In the genomic region with DNA sequence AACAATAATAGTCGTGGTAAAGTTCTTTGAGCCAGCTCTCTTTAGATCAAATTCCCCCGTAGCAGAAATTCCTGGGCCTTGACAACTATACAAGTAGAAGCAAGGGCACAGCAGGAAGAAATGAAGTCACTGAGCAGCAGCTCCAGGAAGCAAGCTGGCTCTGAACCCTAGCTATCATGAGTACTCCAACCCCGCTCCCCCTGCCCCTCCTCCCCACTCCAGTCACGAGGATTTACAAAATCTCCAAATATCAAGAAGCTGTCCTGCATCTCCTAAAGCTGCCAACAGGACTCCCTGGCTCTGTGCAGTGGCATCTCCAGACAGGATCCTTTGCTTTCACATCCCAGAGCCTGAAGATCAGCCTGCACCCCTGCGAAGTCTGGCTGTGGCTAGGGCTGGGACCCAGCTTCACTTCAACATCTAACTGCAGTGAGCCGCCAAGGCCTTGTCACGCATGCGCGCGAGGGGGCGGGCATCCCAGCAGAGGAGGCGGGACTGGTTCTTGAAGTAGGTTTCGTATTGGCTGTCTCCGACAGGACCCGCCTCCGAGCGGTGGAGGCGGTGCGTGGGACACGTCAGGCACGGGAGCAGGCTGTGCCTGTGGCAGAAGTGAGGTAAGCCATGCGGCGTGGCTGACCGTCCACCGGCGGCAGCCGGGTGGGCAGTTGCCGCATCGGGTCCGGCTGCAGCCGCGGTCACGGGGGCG, we compare ENCODE assay signal across 8 mouse cellular contexts. TPM values are rescaled to one million over a fixed set of nuclear protein-coding genes. Genes with fewer than 3 reads are reported as not detected.
DNase-seq lines count a peak whose midpoint lies in the region; ATAC-seq lines count a peak whose summit lies in the region.

Focad (plus strand) TSS at position 568 of the 706 bp plus-strand sequence.

- H3K4me2 ChIP-seq in hindbrain, embryonic 15.5 days: peak within 1 kb of the TSS; percentile 91

- peak within 1 kb of the TSS; percentile 68 for H3K4me3 ChIP-seq in hindbrain, embryonic 15.5 days

- peak within 1 kb of the TSS; percentile 77 for H3K27ac ChIP-seq in hindbrain, embryonic 15.5 days (replicated peaks)

- H3K4me1 ChIP-seq in hindbrain, embryonic 15.5 days (replicated peaks): peaks cover 9% of the 10 kb centered on the region

- no peaks in the 10 kb centered on the region for H3K36me3 ChIP-seq in hindbrain, embryonic 15.5 days

- WGBS in hindbrain, embryonic 15.5 days: under 1% methylated on average over 34 of the region's 34 CpGs

- DNase-seq in T-cell, adult 2 months (ENCODE audit: low spot score): peak; percentile 99
- DNase-seq in cerebellum, postnatal 36 days: peak; percentile 98
- peak; percentile 98 to 99 for DNase-seq in frontal cortex, postnatal 36 days (ENCODE audit: low spot score in 2 of 2)
- peak; percentile 97 for DNase-seq in left cerebral cortex, adult 11 months (ENCODE audit: low spot score)
- peak; percentile 98 for DNase-seq in lung, postnatal 4 days
- DNase-seq in retina, postnatal 7 days (ENCODE audit: low read depth, low spot score): peak; percentile 93
- DNase-seq in urinary bladder, adult 2 months (ENCODE audit: low spot score): peak; percentile 92

- peak within 1 kb of the TSS; percentile 63 for H3K9ac ChIP-seq in hindbrain, embryonic 15.5 days

- ATAC-seq in hindbrain, embryonic 15.5 days (ENCODE audit: low FRiP score, low read depth): peak; percentile 100

- H3K27me3 ChIP-seq in hindbrain, embryonic 15.5 days: no peaks in the 10 kb centered on the region

- no peaks in the 10 kb centered on the region for H3K9me3 ChIP-seq in hindbrain, embryonic 15.5 days

RNA-seq across cellular contexts. Expression of gene Focad, which starts in this region (rescaled TPM):
- polyA plus RNA-seq in hindbrain, embryonic 15.5 days (2015; fragmentation: Nextera tagmentation; extraction: Ambion mirVana): 13.4 and 14.8 TPM in 2 replicates
- polyA plus RNA-seq in urinary bladder, adult 2 months (2012; rRNA removed): 10.8 and 11.0 TPM in 2 replicates

Comparison
In these comparisons a context has a peak if more than half of its experiments do, and no peak if none do; other contexts are left out.
1. Peak in every context shown above with its lines: DNase-seq, ATAC-seq, H3K4me3 ChIP-seq and H3K27ac ChIP-seq.